Mouse (Mus musculus): Measurements from ENCODE around the gene Lyst.
A peak's percentile ranks its signal among the peaks of the same experiment; 100 is the strongest.
"Not testable (repeated sequence)": the region's sequence is repeated elsewhere in the genome, so short reads cannot be mapped to it uniquely, and the experiment has no call there.

Gene Lyst

GRCm38 (mm10) chr13:13781026-13781425 is 190.8 kb downstream of the Lyst start:
- DNase-seq (ENCODE audit: low read depth, low spot score): no peak

GRCm38 (mm10) chr13:13783296-13783695 is 193.1 kb downstream of the Lyst start:
- no peak for DNase-seq (ENCODE audit: low read depth, low spot score)

- DNase-seq (ENCODE audit: low read depth, low spot score): peak; percentile 63
These were observed 193.8 kb downstream of the Lyst start, which contains the start of gene Gng4 for GRCm38 (mm10) chr13:13783894-13784419. TSS of gene Gng4 (plus strand) at chr13:13784059.

- no peak for DNase-seq (ENCODE audit: low read depth, low spot score)
These were observed 194.3 kb downstream of the Lyst start for GRCm38 (mm10) chr13:13784420-13784936.

- DNase-seq (ENCODE audit: low read depth, low spot score): peak; percentile 55
These were observed 195.0 kb downstream of the Lyst start for GRCm38 (mm10) chr13:13784981-13785783.

GRCm38 (mm10) chr13:13786971-13787370 is 196.8 kb downstream of the Lyst start:
- DNase-seq (ENCODE audit: low read depth, low spot score): no peak

GRCm38 (mm10) chr13:13788070-13788469 is 197.9 kb downstream of the Lyst start:
- no peak for DNase-seq (ENCODE audit: low read depth, low spot score)

- DNase-seq (ENCODE audit: low read depth, low spot score): no peak
These were observed 201.8 kb downstream of the Lyst start for GRCm38 (mm10) chr13:13791981-13792380.

GRCm38 (mm10) chr13:13795166-13795832 is 205.1 kb downstream of the Lyst start:
- no peak for DNase-seq (ENCODE audit: low read depth, low spot score)

GRCm38 (mm10) chr13:13796082-13796481 is 205.9 kb downstream of the Lyst start:
- DNase-seq (ENCODE audit: low read depth, low spot score): no peak

- DNase-seq (ENCODE audit: low read depth, low spot score): not testable (repeated sequence)
These were observed 207.6 kb downstream of the Lyst start for GRCm38 (mm10) chr13:13797816-13798215.

- DNase-seq (ENCODE audit: low read depth, low spot score): no peak
These were observed 208.6 kb downstream of the Lyst start for GRCm38 (mm10) chr13:13798775-13799174.

GRCm38 (mm10) chr13:13808337-13809132 is 218.3 kb downstream of the Lyst start:
- DNase-seq (ENCODE audit: low read depth, low spot score): no peak

GRCm38 (mm10) chr13:13810885-13811284 is 220.7 kb downstream of the Lyst start:
- DNase-seq (ENCODE audit: low read depth, low spot score): no peak

- DNase-seq (ENCODE audit: low read depth, low spot score): no peak
These were observed 228.5 kb downstream of the Lyst start for GRCm38 (mm10) chr13:13818696-13819095.

GRCm38 (mm10) chr13:13820234-13821123 is 230.3 kb downstream of the Lyst start:
- no peak for DNase-seq (ENCODE audit: low read depth, low spot score)

GRCm38 (mm10) chr13:13824946-13825345 is 234.7 kb downstream of the Lyst start:
- DNase-seq (ENCODE audit: low read depth, low spot score): no peak

- DNase-seq (ENCODE audit: low read depth, low spot score): no peak
These were observed 236.3 kb downstream of the Lyst start for GRCm38 (mm10) chr13:13826533-13826932.

GRCm38 (mm10) chr13:13828125-13828524 is 237.9 kb downstream of the Lyst start:
- DNase-seq (ENCODE audit: low read depth, low spot score): no peak

All from forelimb bud, embryonic 11.5 days (tissue).